Mouse (Mus musculus) limb, embryonic 14.5 days (tissue): Measurements from ENCODE around the gene Acox3. TPM values are rescaled to one million over a fixed set of nuclear protein-coding genes. Genes with fewer than 3 reads are reported as not detected.
A peak's percentile ranks its signal among the peaks of the same experiment; 100 is the strongest.

ENCODE experiments used
- ATAC-seq: fragments of 200-750 bp; cut with Nextera tagmentation; 2 replicates; pipeline ENCODE4 v1.8.0; 2017; ENCODE audit warnings: low read depth, moderate number of reproducible peaks, moderate TSS enrichment; ENCODE audit not compliant: low FRiP score
- DNase-seq: peaks from one replicate; pipeline ENCODE4 v3.0.0-alpha.2; 2015; ENCODE audit warnings: low spot score
- H3K27ac ChIP-seq: fragments of 300-500 bp; sonication (generic); replicated peaks from 2 replicates; pipeline ENCODE4 v1.5.1; 2014; ENCODE audit warnings: low read depth, mild to moderate bottlenecking, low read length, moderate library complexity, mixed read lengths
- H3K27me3 ChIP-seq: fragments of 300-500 bp; sonication (generic); 2 replicates; pipeline ENCODE4 v1.6.1; 2014; ENCODE audit warnings: low read length, mixed read lengths; ENCODE audit not compliant: control insufficient read depth, insufficient read depth
- H3K36me3 ChIP-seq: fragments of 300-500 bp; sonication (generic); 2 replicates; pipeline ENCODE4 v1.6.1; 2014; ENCODE audit warnings: mild to moderate bottlenecking, low read length, moderate library complexity, mixed read lengths; ENCODE audit not compliant: control insufficient read depth, insufficient read depth
- H3K4me1 ChIP-seq: fragments of 300-500 bp; sonication (generic); 2 replicates; pipeline ENCODE4 v1.6.1; 2014; ENCODE audit warnings: antibody characterized with exemption, low read length, mixed read lengths; ENCODE audit not compliant: control insufficient read depth, insufficient read depth
- H3K4me2 ChIP-seq: fragments of 300-500 bp; sonication (generic); replicated peaks from 2 replicates; pipeline ENCODE4 v1.6.1; 2014; ENCODE audit warnings: low read depth, mild to moderate bottlenecking, low read length, moderate library complexity; ENCODE audit not compliant: severe bottlenecking
- H3K4me3 ChIP-seq: fragments of 300-500 bp; sonication (generic); replicated peaks from 2 replicates; pipeline ENCODE4 v1.5.1; 2014; ENCODE audit warnings: low read length
- H3K9ac ChIP-seq: fragments of 300-500 bp; sonication (generic); 2 replicates; pipeline ENCODE4 v1.6.1; 2014; ENCODE audit warnings: mild to moderate bottlenecking, low read depth, low read length, moderate library complexity; ENCODE audit not compliant: severe bottlenecking
- H3K9me3 ChIP-seq: fragments of 300-500 bp; sonication (generic); 2 replicates; pipeline ENCODE4 v1.6.1; 2016; ENCODE audit warnings: low read length; ENCODE audit not compliant: control insufficient read depth
- POLR2A ChIP-seq: fragments of 200-500 bp; IDR thresholded peaks from 2 replicates; pipeline ENCODE4 v1.8.0; 2012; ENCODE audit warnings: inconsistent platforms, mild to moderate bottlenecking, moderate library complexity, borderline replicate concordance; ENCODE audit not compliant: insufficient read depth, insufficient read length; ENCODE audit errors: extremely low read depth
- WGBS: fragments of 180-500 bp; shearing (Covaris S2); extraction: QIAGEN DNeasy Blood & Tissue Kit; methylation state at CpG from one replicate; pipeline ENCODE4 v1.1.7; 2014; 5-methylcytosine and 5-hydroxymethylcytosine counted together
- polyA plus RNA-seq, 2 experiments: library from polyadenylated mRNA; depleted of rRNA in 1 of 2; stranded (reverse) in 1 of 2; unstranded in 1 of 2; fragments of >200 nt; fragmentation: Nextera tagmentation in 1 of 2; extraction: Ambion mirVana in 1 of 2; gene quantifications; 2 replicates each; pipeline versions ENCODE4 v1.2.1 to v1.2.3; 2012 to 2014

Gene Acox3
- polyA plus RNA-seq, 2 experiments, result 14.2 to 31.1 TPM

GRCm38 (mm10) chr5:35631224-35631623, 48.4 kb downstream of the Acox3 start:
- ATAC-seq (no peak), DNase-seq (no peak)
- WGBS, result 89% methylated on average over 3 of the region's 3 CpGs
- no peaks in the 10 kb centered on the region for H3K36me3 ChIP-seq
- no peaks in the 10 kb centered on the region for H3K4me1 ChIP-seq
- H3K4me2 ChIP-seq, result no peak overlapping the region
- TF ChIP-seq POLR2A, result no peak
- H3K9ac ChIP-seq, result no peak overlapping the region
- H3K9me3 ChIP-seq, result no peaks in the 10 kb centered on the region
- H3K27ac ChIP-seq, result no peak overlapping the region
- no peaks in the 10 kb centered on the region for H3K27me3 ChIP-seq
- H3K4me3 ChIP-seq, result no peak overlapping the region

- Histone ChIP-seq H3K9ac (no peak overlapping the region), H3K4me1 (no peaks in the 10 kb centered on the region), H3K9me3 (no peaks in the 10 kb centered on the region), H3K27ac (no peak overlapping the region), H3K4me2 (no peak overlapping the region), H3K36me3 (no peaks in the 10 kb centered on the region), H3K4me3 (no peak overlapping the region), H3K27me3 (no peaks in the 10 kb centered on the region)
- 74% methylated on average over 5 of the region's 5 CpGs for WGBS
- no peak for TF ChIP-seq POLR2A
- DNase-seq (no peak), ATAC-seq (no peak)
Measured at GRCm38 (mm10) chr5:35631755-35632154, 48.9 kb downstream of the Acox3 start.

- no peak overlapping the region for H3K9ac ChIP-seq
- no peaks in the 10 kb centered on the region for H3K4me1 ChIP-seq
- 53% methylated on average over 6 of the region's 6 CpGs for WGBS
- no peak for TF ChIP-seq POLR2A
- no peaks in the 10 kb centered on the region for H3K9me3 ChIP-seq
- DNase-seq (no peak), ATAC-seq (no peak)
- H3K27me3 ChIP-seq, result no peaks in the 10 kb centered on the region
- H3K4me3 ChIP-seq, result no peak overlapping the region
- H3K27ac ChIP-seq, result no peak overlapping the region
- no peaks in the 10 kb centered on the region for H3K36me3 ChIP-seq
- no peak overlapping the region for H3K4me2 ChIP-seq
Measured at GRCm38 (mm10) chr5:35632841-35633240, 50.0 kb downstream of the Acox3 start.

GRCm38 (mm10) chr5:35636016-35636415, 53.2 kb downstream of the Acox3 start:
- Histone ChIP-seq H3K4me3 (no peak overlapping the region), H3K36me3 (no peaks in the 10 kb centered on the region), H3K9ac (no peak overlapping the region), H3K9me3 (no peaks in the 10 kb centered on the region), H3K27me3 (no peaks in the 10 kb centered on the region), H3K27ac (no peak overlapping the region), H3K4me2 (no peak overlapping the region), H3K4me1 (no peaks in the 10 kb centered on the region)
- 84% methylated on average over 2 of the region's 2 CpGs for WGBS
- no peak for TF ChIP-seq POLR2A
- ATAC-seq (no peak), DNase-seq (no peak)

GRCm38 (mm10) chr5:35641961-35642584, 59.2 kb downstream of the Acox3 start:
- no peaks in the 10 kb centered on the region for H3K27me3 ChIP-seq
- TF ChIP-seq POLR2A, result no peak
- H3K36me3 ChIP-seq, result no peaks in the 10 kb centered on the region
- H3K4me1 ChIP-seq, result peaks cover 5% of the 10 kb centered on the region; the same call in 1 of the 2 replicates
- ATAC-seq (peak; percentile 79), DNase-seq (peak; percentile 48)
- H3K4me2 ChIP-seq, result no peak overlapping the region
- no peak overlapping the region for H3K4me3 ChIP-seq
- H3K9ac ChIP-seq, result no peak overlapping the region
- no peaks in the 10 kb centered on the region for H3K9me3 ChIP-seq
- H3K27ac ChIP-seq, result peak overlapping the region; percentile 63
- 46% methylated on average over 10 of the region's 10 CpGs for WGBS
